Mouse (Mus musculus) embryo, embryonic 9.5 days (tissue): ENCODE measurements at regions not wholly inside any gene's neighbourhood (a gene's known extent, or its start where the extent isn't known, plus 50 kb on each side); places are given as distances from the start of the nearest gene placed in this dataset.

Experiments used
- DNase-seq: peaks from one replicate; pipeline ENCODE4 v3.0.0-alpha.2; 2017; ENCODE audit errors: extremely low spot score

GRCm38 (mm10) chr7:76142455-76142854 lies 87.2 kb upstream of the Agbl1 start:
- DNase-seq, result no peak

- DNase-seq, result no peak
Measured at GRCm38 (mm10) chr7:76146385-76146784, 83.3 kb upstream of the Agbl1 start.

GRCm38 (mm10) chr7:76156869-76157268 lies 72.8 kb upstream of the Agbl1 start:
- DNase-seq, result no peak

- DNase-seq, result no peak
Measured at GRCm38 (mm10) chr7:76164191-76164590, 65.5 kb upstream of the Agbl1 start.

- DNase-seq, result no peak
Measured at GRCm38 (mm10) chr7:76164735-76165630, 64.7 kb upstream of the Agbl1 start.

- DNase-seq, result no peak
Measured at GRCm38 (mm10) chr7:76170481-76170880, 59.2 kb upstream of the Agbl1 start.

GRCm38 (mm10) chr7:76176235-76176634 lies 53.5 kb upstream of the Agbl1 start:
- DNase-seq, result no peak

- no peak for DNase-seq
Measured at GRCm38 (mm10) chr7:76177420-76177819, 52.3 kb upstream of the Agbl1 start.
